Mouse (Mus musculus): ENCODE data around the gene Sept1. TPM values are rescaled to one million over a fixed set of nuclear protein-coding genes. Genes with fewer than 3 reads are reported as not detected.
"Not testable (repeated sequence)": the region's sequence is repeated elsewhere in the genome, so short reads cannot be mapped to it uniquely, and the experiment has no call there.

The Sept1 gene
- polyA plus RNA-seq, 1 experiment = 9.3 TPM

- no peak for DNase-seq (ENCODE audit: low read depth)
Observed at GRCm38 (mm10) chr7:127194633-127195029, 38.3 kb downstream of the Sept1 start.

- no peak for DNase-seq (ENCODE audit: low read depth)
Observed at GRCm38 (mm10) chr7:127194011-127194632, 38.8 kb downstream of the Sept1 start.

- DNase-seq (ENCODE audit: low read depth) = no peak
Observed at GRCm38 (mm10) chr7:127192989-127193388, 39.9 kb downstream of the Sept1 start.

GRCm38 (mm10) chr7:127190672-127191071, 42.3 kb downstream of the Sept1 start:
- DNase-seq (ENCODE audit: low read depth) = no peak

- DNase-seq (ENCODE audit: low read depth) = no peak
Observed at GRCm38 (mm10) chr7:127188305-127189276, 44.3 kb downstream of the Sept1 start.

GRCm38 (mm10) chr7:127187351-127187750, 45.6 kb downstream of the Sept1 start:
- no peak for DNase-seq (ENCODE audit: low read depth)

GRCm38 (mm10) chr7:127185601-127186000, 47.3 kb downstream of the Sept1 start:
- no peak for DNase-seq (ENCODE audit: low read depth)

- DNase-seq (ENCODE audit: low read depth) = no peak
Observed at GRCm38 (mm10) chr7:127184720-127185119, 48.2 kb downstream of the Sept1 start.

- no peak for DNase-seq (ENCODE audit: low read depth)
Observed at GRCm38 (mm10) chr7:127183828-127184227, 49.1 kb downstream of the Sept1 start.

- no peak for DNase-seq (ENCODE audit: low read depth)
Observed at GRCm38 (mm10) chr7:127183345-127183744, 49.6 kb downstream of the Sept1 start.

GRCm38 (mm10) chr7:127181724-127182123, 51.2 kb downstream of the Sept1 start:
- not testable (repeated sequence) for DNase-seq (ENCODE audit: low read depth)

- no peak for DNase-seq (ENCODE audit: low read depth)
Observed at GRCm38 (mm10) chr7:127180783-127181182, 52.1 kb downstream of the Sept1 start.

GRCm38 (mm10) chr7:127176937-127177336, 56.0 kb downstream of the Sept1 start:
- no peak for DNase-seq (ENCODE audit: low read depth)

- no peak for DNase-seq (ENCODE audit: low read depth)
Observed at GRCm38 (mm10) chr7:127166501-127166900, 66.4 kb downstream of the Sept1 start.

GRCm38 (mm10) chr7:127165607-127166493, 67.1 kb downstream of the Sept1 start:
- no peak for DNase-seq (ENCODE audit: low read depth)

Other genes with a start within 250 kb of the Sept1 start
- 84.9 and 85.3 TPM in 2 replicates for gene Mvp, start 218.5 kb downstream of the Sept1 start, polyA plus RNA-seq (2012; rRNA removed)
- gene Pagr1b, start 216.6 kb downstream of the Sept1 start, polyA plus RNA-seq (2012; rRNA removed) = 2.4 and 5.3 TPM in 2 replicates
- gene Pagr1a, start 215.8 kb downstream of the Sept1 start, polyA plus RNA-seq (2012; rRNA removed) = 6.9 and 8.0 TPM in 2 replicates
- 19.8 and 21.2 TPM in 2 replicates for gene Gm42742, start 212.0 kb downstream of the Sept1 start, polyA plus RNA-seq (2012; rRNA removed)
- 7.3 and 8.9 TPM in 2 replicates for gene Prrt2, start 211.9 kb downstream of the Sept1 start, polyA plus RNA-seq (2012; rRNA removed)
- gene Maz, start 206.1 kb downstream of the Sept1 start, polyA plus RNA-seq (2012; rRNA removed) = 80.5 and 81.9 TPM in 2 replicates
- gene Kif22, start 190.7 kb downstream of the Sept1 start, polyA plus RNA-seq (2012; rRNA removed) = 1.3 and 2.1 TPM in 2 replicates
- 0.86 and 1.5 TPM in 2 replicates for gene Zg16, start 145.8 kb downstream of the Sept1 start, polyA plus RNA-seq (2012; rRNA removed)
- gene AI467606, start 141.8 kb downstream of the Sept1 start, polyA plus RNA-seq (2012; rRNA removed) = 14.8 and 17.4 TPM in 2 replicates
- gene Qprt, start 110.9 kb downstream of the Sept1 start, polyA plus RNA-seq (2012; rRNA removed) = 1.7 and 2.1 TPM in 2 replicates
- 1.4 and 1.6 TPM in 2 replicates for gene Spn, start 95.3 kb downstream of the Sept1 start, polyA plus RNA-seq (2012; rRNA removed)
- 29.3 and 32.5 TPM in 2 replicates for gene Cd2bp2, start 37.1 kb downstream of the Sept1 start, polyA plus RNA-seq (2012; rRNA removed)
- gene Tbc1d10b, start 24.7 kb downstream of the Sept1 start, polyA plus RNA-seq (2012; rRNA removed) = 28.2 and 33.0 TPM in 2 replicates
- gene Mylpf, start 24.2 kb downstream of the Sept1 start, polyA plus RNA-seq (2012; rRNA removed) = 1.3 and 7.6 TPM in 2 replicates
- gene Zfp553, start 69 bp downstream of the Sept1 start, polyA plus RNA-seq (2012; rRNA removed) = 13.4 and 14.2 TPM in 2 replicates
- 89.7 and 105 TPM in 2 replicates for gene Zfp771, start 11.1 kb upstream of the Sept1 start, polyA plus RNA-seq (2012; rRNA removed)
- 40.9 and 52.0 TPM in 2 replicates for gene Dctpp1, start 27.6 kb upstream of the Sept1 start, polyA plus RNA-seq (2012; rRNA removed)
- 21.3 and 22.8 TPM in 2 replicates for gene Sephs2, start 40.9 kb upstream of the Sept1 start, polyA plus RNA-seq (2012; rRNA removed)
- gene Itgal, start 63.1 kb upstream of the Sept1 start, polyA plus RNA-seq (2012; rRNA removed) = 3.0 and 3.4 TPM in 2 replicates
- gene Zfp768, start 112.5 kb upstream of the Sept1 start, polyA plus RNA-seq (2012; rRNA removed) = 22.5 and 22.7 TPM in 2 replicates
- gene Zfp747, start 142.9 kb upstream of the Sept1 start, polyA plus RNA-seq (2012; rRNA removed) = 8.7 and 9.4 TPM in 2 replicates
- gene 9130019O22Rik, start 154.0 kb upstream of the Sept1 start, polyA plus RNA-seq (2012; rRNA removed) = 5.8 and 6.4 TPM in 2 replicates
- gene E430018J23Rik, start 160.5 kb upstream of the Sept1 start, polyA plus RNA-seq (2012; rRNA removed) = 11.9 and 12.0 TPM in 2 replicates
- 5.6 and 5.9 TPM in 2 replicates for gene Zfp764, start 173.7 kb upstream of the Sept1 start, polyA plus RNA-seq (2012; rRNA removed)
- 18.1 and 22.4 TPM in 2 replicates for gene Zfp688, start 188.9 kb upstream of the Sept1 start, polyA plus RNA-seq (2012; rRNA removed)
- gene Zfp689, start 216.0 kb upstream of the Sept1 start, polyA plus RNA-seq (2012; rRNA removed) = 3.5 and 4.2 TPM in 2 replicates
- gene Prr14, start 226.5 kb upstream of the Sept1 start, polyA plus RNA-seq (2012; rRNA removed) = 52.6 and 58.8 TPM in 2 replicates
- 15.3 and 27.5 TPM in 2 replicates for gene Fbrs, start 246.1 kb upstream of the Sept1 start, polyA plus RNA-seq (2012; rRNA removed)

All from gonadal fat pad, adult 2 months (tissue).